Mouse (Mus musculus) ES-E14 (cell line): ENCODE results near the gene Emc3.

Experiments used
- CHD2 ChIP-seq: IDR thresholded peaks from 2 replicates; pipeline ENCODE4 v1.6.1; 2014; ENCODE audit warnings: mild to moderate bottlenecking, low read depth, low read length, inconsistent platforms
- HCFC1 ChIP-seq: IDR thresholded peaks from 2 replicates; pipeline ENCODE4 v1.6.1; 2012; ENCODE audit warnings: low read length, inconsistent platforms, borderline replicate concordance; ENCODE audit not compliant: insufficient read depth
- MAFK ChIP-seq: IDR thresholded peaks from 2 replicates; pipeline ENCODE4 v1.6.1; 2014; ENCODE audit warnings: mild to moderate bottlenecking, low read depth, low read length, inconsistent platforms; ENCODE audit not compliant: insufficient read depth
- ZC3H11A ChIP-seq: IDR thresholded peaks from 2 replicates; pipeline ENCODE4 v1.6.1; 2012; ENCODE audit warnings: low read depth, mild to moderate bottlenecking, inconsistent platforms, low read length, borderline replicate concordance

DNA sequence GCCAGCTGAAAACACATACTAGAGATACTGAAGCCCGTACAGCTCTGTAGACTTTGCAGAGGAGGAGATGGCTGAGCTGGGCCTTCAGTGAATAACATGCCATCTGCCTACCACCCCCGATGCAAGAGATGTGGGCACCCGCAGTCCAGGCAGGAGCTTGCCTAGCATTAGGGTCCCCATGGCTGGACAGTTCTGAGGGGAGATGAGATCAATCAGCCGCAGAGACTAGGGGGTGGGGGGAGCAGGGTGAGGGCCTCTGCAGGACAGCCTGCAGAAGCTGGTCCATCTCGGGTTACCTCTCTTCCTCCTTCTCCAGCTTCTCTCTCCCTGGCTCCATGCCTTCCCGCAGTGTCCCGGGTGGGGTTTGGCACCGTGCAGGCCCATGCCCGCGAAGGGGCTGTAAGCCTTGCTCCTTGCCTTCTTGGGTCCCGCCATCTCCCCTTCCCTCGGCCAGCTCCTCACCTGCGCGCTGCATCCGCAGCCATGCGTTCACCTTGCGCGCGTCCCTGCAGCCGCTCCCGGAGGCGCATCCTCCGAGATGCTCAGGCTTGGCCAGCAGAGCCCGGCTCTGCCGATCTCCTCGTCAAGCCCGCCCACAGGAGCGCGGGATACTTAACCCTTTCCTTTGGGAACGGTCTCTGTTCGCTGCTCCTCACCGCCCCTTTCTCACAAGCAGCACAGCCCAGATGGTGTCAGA, 29.9 kb downstream of the Emc3 start, which contains the start of gene Prrt3:
- no peak for TF ChIP-seq ZC3H11A
- TF ChIP-seq CHD2: no peak
- TF ChIP-seq MAFK: no peak
- no peak for TF ChIP-seq HCFC1
